Mouse (Mus musculus) embryo, embryonic 10 days (tissue): ENCODE data around the gene Pbxip1.
"Not testable (repeated sequence)": the region's sequence is repeated elsewhere in the genome, so short reads cannot be mapped to it uniquely, and the experiment has no call there.

Experiments
- DNase-seq: peaks from one replicate; pipeline ENCODE4 v3.0.0-alpha.2; 2015; ENCODE audit warnings: low spot score

Gene Pbxip1

GRCm38 (mm10) chr3:89409701-89410100 lies 26.8 kb upstream of the Pbxip1 start:
- DNase-seq: no peak

GRCm38 (mm10) chr3:89410864-89411263 lies 25.6 kb upstream of the Pbxip1 start:
- DNase-seq: no peak

- DNase-seq: peak; percentile 100
These were observed 24.8 kb upstream of the Pbxip1 start, which contains the start of gene Flad1 for GRCm38 (mm10) chr3:89411490-89412393. Gene Flad1, minus strand, starts transcription at chr3:89411870.

GRCm38 (mm10) chr3:89416158-89416557 lies 20.3 kb upstream of the Pbxip1 start:
- DNase-seq: no peak

GRCm38 (mm10) chr3:89417131-89417530 lies 19.4 kb upstream of the Pbxip1 start:
- DNase-seq: no peak

- peak; percentile 88 for DNase-seq
These were observed 18.7 kb upstream of the Pbxip1 start for GRCm38 (mm10) chr3:89417840-89418169.

GRCm38 (mm10) chr3:89418170-89418860 lies 18.2 kb upstream of the Pbxip1 start, which contains the start of the genes Cks1b and Shc1:
Gene Cks1b, minus strand, starts transcription at chr3:89418383.
Gene Shc1, plus strand, starts transcription at chr3:89418443.
- DNase-seq: peak; percentile 98

- peak; percentile 81 for DNase-seq
These were observed 17.6 kb upstream of the Pbxip1 start for GRCm38 (mm10) chr3:89418861-89419250.

- peak; percentile 66 for DNase-seq
These were observed 16.9 kb upstream of the Pbxip1 start for GRCm38 (mm10) chr3:89419571-89419970.

- DNase-seq: no peak
These were observed 16.5 kb upstream of the Pbxip1 start for GRCm38 (mm10) chr3:89419981-89420380.

GRCm38 (mm10) chr3:89420421-89420820 lies 16.1 kb upstream of the Pbxip1 start:
- DNase-seq: no peak

GRCm38 (mm10) chr3:89421002-89421774 lies 15.3 kb upstream of the Pbxip1 start:
- peak; percentile 91 for DNase-seq

- DNase-seq: no peak
These were observed 14.6 kb upstream of the Pbxip1 start for GRCm38 (mm10) chr3:89421810-89422473.

GRCm38 (mm10) chr3:89422556-89423205 lies 13.8 kb upstream of the Pbxip1 start:
- DNase-seq: no peak

GRCm38 (mm10) chr3:89424416-89425140 lies 11.9 kb upstream of the Pbxip1 start:
- DNase-seq: no peak

- no peak for DNase-seq
These were observed 11.4 kb upstream of the Pbxip1 start for GRCm38 (mm10) chr3:89425141-89425525.

- DNase-seq: no peak
These were observed 10.6 kb upstream of the Pbxip1 start for GRCm38 (mm10) chr3:89425876-89426275.

- not testable (repeated sequence) for DNase-seq
These were observed 7.5 kb upstream of the Pbxip1 start for GRCm38 (mm10) chr3:89429021-89429420.

- peak; percentile 98 for DNase-seq
These were observed 6.0 kb upstream of the Pbxip1 start, which contains the start of gene Pygo2 for GRCm38 (mm10) chr3:89430171-89431159. Gene Pygo2, plus strand, starts transcription at chr3:89430214.
